Mouse (Mus musculus) CH12.LX (cell line): Measurements from ENCODE around the gene Morn4. TPM values are rescaled to one million over a fixed set of nuclear protein-coding genes. Genes with fewer than 3 reads are reported as not detected.

ENCODE experiments used
- DNase-seq: peaks from one replicate; pipeline ENCODE4 v3.0.0-alpha.2; 2013; ENCODE audit errors: extremely low read depth
- H3K27ac ChIP-seq: 2 replicates; pipeline ENCODE4 v1.5.1; 2012; ENCODE audit warnings: low read depth, mild to moderate bottlenecking, control low read depth, moderate library complexity; ENCODE audit not compliant: insufficient read depth
- H3K27me3 ChIP-seq: replicated peaks from 2 replicates; pipeline ENCODE3; 2012; ENCODE audit warnings: inconsistent platforms
- H3K36me3 ChIP-seq, 2 experiments: replicated peaks in 1 of 2; 2 replicates each; pipeline versions ENCODE3 to v1.6.1; 2012; ENCODE audit warnings: inconsistent platforms in 1 of 2, low read length in 1 of 2, mild to moderate bottlenecking in 1 of 2, mixed read lengths in 1 of 2, moderate library complexity in 1 of 2; ENCODE audit not compliant: control insufficient read depth in 1 of 2, insufficient read depth in 1 of 2
- H3K4me1 ChIP-seq, 2 experiments: 2 replicates each; pipeline ENCODE4 v1.6.1; 2012; ENCODE audit warnings: inconsistent platforms in 1 of 2, moderate library complexity in 1 of 2; ENCODE audit not compliant: insufficient read depth in 2 of 2, control insufficient read depth in 1 of 2
- H3K4me2 ChIP-seq: 2 replicates; pipeline ENCODE4 v1.6.1; 2012; ENCODE audit warnings: low read depth, mild to moderate bottlenecking, control low read depth; ENCODE audit not compliant: poor library complexity, insufficient read depth, severe bottlenecking
- H3K4me3 ChIP-seq, 3 experiments: fragments of 150-350 bp in 1 of 3; sonication (generic) in 1 of 3; replicated peaks in 1 of 3; 2 replicates each; pipeline versions ENCODE3 to v1.5.1; 2011 to 2012; ENCODE audit warnings: low read depth in 2 of 3, low read length in 2 of 3, mild to moderate bottlenecking in 2 of 3, moderate library complexity in 2 of 3, control low read depth in 1 of 3, improper control_type of control experiment in 1 of 3, inconsistent platforms in 1 of 3, mixed read lengths in 1 of 3; ENCODE audit not compliant: poor library complexity in 1 of 3
- H3K79me2 ChIP-seq: replicated peaks from 2 replicates; pipeline ENCODE4 v1.6.1; 2012; ENCODE audit warnings: mild to moderate bottlenecking, moderate library complexity; ENCODE audit not compliant: control insufficient read depth, poor library complexity, insufficient read depth, severe bottlenecking; ENCODE audit errors: extremely low read depth
- H3K9ac ChIP-seq: 2 replicates; pipeline ENCODE4 v1.6.1; 2012; ENCODE audit warnings: low read depth, mild to moderate bottlenecking, control low read depth, moderate library complexity; ENCODE audit not compliant: insufficient read depth
- H3K9me3 ChIP-seq: replicated peaks from 2 replicates; pipeline ENCODE3; 2012; ENCODE audit warnings: low read length, inconsistent platforms, mixed read lengths
- BHLHE40 ChIP-seq: IDR thresholded peaks from 2 replicates; pipeline ENCODE4 v1.6.1; 2011; ENCODE audit warnings: mild to moderate bottlenecking, low read depth, low read length, improper control_type of control experiment
- CTCF ChIP-seq, 2 experiments: IDR thresholded peaks in 1 of 2; conservative IDR thresholded peaks in 1 of 2; 2 replicates each; pipeline ENCODE4 v1.5.1; 2011 to 2012; ENCODE audit warnings: low read depth in 2 of 2, low read length in 2 of 2, improper control_type of control experiment in 1 of 2, inconsistent platforms in 1 of 2, mild to moderate bottlenecking in 1 of 2, moderate library complexity in 1 of 2
- GABPA ChIP-seq: IDR thresholded peaks from 2 replicates; pipeline ENCODE4 v1.6.1; 2012; ENCODE audit warnings: low read depth, low read length, improper control_type of control experiment, inconsistent platforms; ENCODE audit not compliant: insufficient replicate concordance
- HCFC1 ChIP-seq: IDR thresholded peaks from 2 replicates; pipeline ENCODE4 v1.6.1; 2012; ENCODE audit warnings: low read depth, mild to moderate bottlenecking, inconsistent platforms, low read length, improper control_type of control experiment
- IRF4 ChIP-seq: IDR thresholded peaks from 2 replicates; pipeline ENCODE4 v1.6.1; 2014; ENCODE audit warnings: low read depth, mild to moderate bottlenecking, inconsistent platforms, low read length, improper control_type of control experiment
- MYC ChIP-seq: IDR thresholded peaks from 2 replicates; pipeline ENCODE4 v1.6.1; 2011; ENCODE audit warnings: low read depth, mild to moderate bottlenecking, improper control_type of control experiment, low read length
- NELFE ChIP-seq: IDR thresholded peaks from 2 replicates; pipeline ENCODE4 v1.6.1; 2011; ENCODE audit warnings: low read depth, low read length, improper control_type of control experiment
- NRF1 ChIP-seq: IDR thresholded peaks from 2 replicates; pipeline ENCODE4 v1.6.1; 2014; ENCODE audit warnings: low read depth, mild to moderate bottlenecking, inconsistent platforms, low read length, improper control_type of control experiment, moderate library complexity
- RAD21 ChIP-seq: IDR thresholded peaks from 2 replicates; pipeline ENCODE4 v1.6.1; 2011; ENCODE audit warnings: low read depth, mild to moderate bottlenecking, low read length, improper control_type of control experiment, moderate library complexity
- SMC3 ChIP-seq: IDR thresholded peaks from 2 replicates; pipeline ENCODE4 v1.6.1; 2011; ENCODE audit warnings: low read depth, low read length, improper control_type of control experiment
- TBP ChIP-seq: conservative IDR thresholded peaks from 2 replicates; pipeline ENCODE4 v1.6.1; 2011; ENCODE audit warnings: low read depth, low read length, improper control_type of control experiment
- TCF12 ChIP-seq: IDR thresholded peaks from 2 replicates; pipeline ENCODE4 v1.6.1; 2014; ENCODE audit warnings: low read depth, mild to moderate bottlenecking, inconsistent platforms, low read length, improper control_type of control experiment
- USF2 ChIP-seq: conservative IDR thresholded peaks from 2 replicates; pipeline ENCODE4 v1.6.1; 2011; ENCODE audit warnings: low read depth, low read length, improper control_type of control experiment
- ZC3H11A ChIP-seq: IDR thresholded peaks from 2 replicates; pipeline ENCODE4 v1.6.1; 2012; ENCODE audit warnings: low read depth, mild to moderate bottlenecking, inconsistent platforms, low read length, improper control_type of control experiment
- dilution Hi-C: fragments of 300-500 bp; cut with MboI; formaldehyde crosslinking; loops from 2 replicates; pipeline ENCODE4 v1.14.3; 2020; ENCODE audit warnings: low sequenced_read_pairs; ENCODE audit not compliant: extremely low pct_unique_long_range_greater_than_20kb, extremely low pct_ligation_motif_present
- in situ Hi-C: fragments of 300-500 bp; cut with MboI; formaldehyde crosslinking; loops from 3 replicates; pipeline ENCODE4 v1.14.3; 2019; ENCODE audit warnings: low sequenced_read_pairs, low pct_ligation_motif_present, low pct_unique_long_range_greater_than_20kb, mixed read lengths
- polyA plus RNA-seq: library from polyadenylated mRNA; unstranded; fragments of >175 nt; gene quantifications from 2 replicates; pipeline ENCODE4 v1.2.1, GENCODE M21; 2012; ENCODE audit warnings: low read depth; ENCODE audit not compliant: insufficient read length
- total RNA-seq, 2 experiments: library from RNA; depleted of rRNA; stranded (reverse); fragments of 300-350 nt in 1 of 2; fragments of >200 nt in 1 of 2; gene quantifications; 2 replicates each; pipeline ENCODE4 v1.2.3; 2012 to 2014

Morn4 gene
- total and polyA plus RNA-seq, 3 experiments, result 0.04 to 0.24 TPM; not detected in 1

DNA sequence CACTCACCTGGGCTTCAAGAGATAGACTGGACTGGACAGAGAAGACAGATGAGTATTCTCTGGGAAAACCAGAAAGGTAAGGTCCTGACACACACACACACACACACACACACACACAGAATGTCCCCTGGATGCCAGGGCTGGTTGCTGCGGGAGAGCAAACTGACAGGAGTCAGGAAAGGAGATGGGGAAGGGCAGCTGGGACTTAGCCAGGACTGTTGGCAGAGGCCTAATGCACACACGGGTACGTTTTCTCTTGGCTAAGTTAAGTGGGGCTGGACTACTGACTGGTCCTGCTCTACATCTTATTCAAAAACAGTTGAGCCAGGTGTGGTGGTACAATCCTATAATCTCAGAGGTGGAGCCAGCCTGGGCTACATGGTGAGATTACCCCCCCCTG lies 49.8 kb downstream of the Morn4 start:
- TF ChIP-seq MYC, result no peak
- no peak for TF ChIP-seq GABPA
- TF ChIP-seq NRF1, result no peak
- no peak for TF ChIP-seq HCFC1
- no peak for TF ChIP-seq TCF12
- TF ChIP-seq NELFE, result no peak
- H3K9ac ChIP-seq, result no peak overlapping the region
- DNase-seq, result no peak
- in situ Hi-C loops (no loop called here), dilution Hi-C loops (no loop called here)
- no peaks in the 10 kb centered on the region for H3K79me2 ChIP-seq
- peaks cover 0 to 3% of the 10 kb centered on the region in 2 experiments; a peak in 2 of 4 replicates for H3K4me1 ChIP-seq
- H3K27ac ChIP-seq, result no peak overlapping the region
- no peak overlapping the region for H3K4me3 ChIP-seq
- no peaks in the 10 kb centered on the region for H3K9me3 ChIP-seq
- no peak overlapping the region for H3K4me2 ChIP-seq
- H3K27me3 ChIP-seq, result peaks cover 29% of the 10 kb centered on the region
- H3K36me3 ChIP-seq, result peaks cover 0 to 30% of the 10 kb centered on the region in 2 experiments

DNA sequence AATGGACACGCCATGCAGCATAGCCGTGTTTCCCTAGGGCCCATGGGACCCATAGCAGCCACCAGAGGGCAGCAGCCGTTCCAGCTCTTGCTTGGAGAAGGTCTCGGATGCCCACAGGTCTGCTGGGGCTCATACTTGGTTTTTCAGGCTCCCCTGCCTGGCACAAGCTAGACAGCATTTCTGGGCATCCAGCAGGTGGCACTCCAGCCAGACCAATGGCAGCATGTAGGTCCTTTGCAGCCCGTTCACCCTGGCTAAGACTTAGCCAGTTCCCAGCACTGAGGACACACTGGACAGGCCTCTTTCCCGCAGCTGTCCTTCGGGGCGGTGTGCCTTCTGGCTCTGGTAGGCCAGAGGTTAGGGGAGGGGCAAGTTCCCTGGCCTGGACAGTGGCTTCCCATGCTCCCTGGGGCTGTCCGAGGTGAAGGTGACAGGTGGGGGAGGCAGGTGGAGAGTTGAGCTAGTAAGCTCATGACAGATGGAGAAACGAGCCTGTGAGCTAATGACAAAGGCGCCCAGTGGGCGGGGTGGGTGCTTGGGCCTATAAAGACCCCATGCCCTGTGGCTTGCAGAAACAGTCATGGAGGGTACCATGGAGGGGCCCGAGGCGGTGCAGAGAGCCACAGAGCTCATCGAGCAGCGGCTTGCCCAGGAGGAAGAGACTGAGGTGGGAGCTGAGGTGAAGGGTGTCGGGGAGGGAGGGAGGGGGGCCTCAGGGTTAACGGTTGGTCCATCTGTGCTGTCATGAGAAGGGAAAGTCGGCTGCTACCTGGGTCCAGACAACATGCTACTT lies 50.5 kb downstream of the Morn4 start, which contains the start of gene Ankrd2:
Ankrd2 (plus strand) TSS at position 545 of the 793 bp plus-strand sequence.
- no peaks in the 10 kb centered on the region for H3K79me2 ChIP-seq
- dilution Hi-C loops, result no loop called here
- DNase-seq, result peak; percentile 73
- peaks cover 0 to 3% of the 10 kb centered on the region in 2 experiments; a peak in 2 of 4 replicates for H3K4me1 ChIP-seq
- H3K27ac ChIP-seq, result no peak within 1 kb of the TSS
- no peaks in the 10 kb centered on the region for H3K9me3 ChIP-seq
- H3K9ac ChIP-seq, result no peak within 1 kb of the TSS
- no peak within 1 kb of the TSS for H3K4me3 ChIP-seq
- TF ChIP-seq USF2, result no peak
- no peak for TF ChIP-seq TBP
- TF ChIP-seq TCF12, result 0 out of 2 replicates have a peak, but pooled peaks have one; percentile 19
- TF ChIP-seq MYC, result 0 out of 2 replicates have a peak, but pooled peaks have one; percentile 27
- TF ChIP-seq SMC3, result peak; percentile 82
- TF ChIP-seq BHLHE40, result 0 out of 2 replicates have a peak, but pooled peaks have one; percentile 17
- peak; percentile 64 for TF ChIP-seq RAD21
- peak; percentile 71 to 90 for TF ChIP-seq CTCF (conservative IDR thresholded peaks at IDR 0.05 in 1 of 2, IDR thresholded peaks at IDR 0.05 in 1 of 2; ENCODE audit: low read depth in 2 of 2, low read length in 2 of 2)
- TF ChIP-seq IRF4, result 0 out of 2 replicates have a peak, but pooled peaks have one; percentile 27
- TF ChIP-seq ZC3H11A, result peak; percentile 34; the same call in 1 of the 2 replicates
- TF ChIP-seq, all 38 proteins: peak for 8
- in situ Hi-C loops, result no loop called here
- Histone ChIP-seq H3K27me3 (peaks cover 27% of the 10 kb centered on the region), H3K36me3 (peaks cover 0 to 30% of the 10 kb centered on the region in 2 experiments), H3K4me2 (no peak within 1 kb of the TSS)
